Mouse (Mus musculus): Measurements from ENCODE around the gene Kntc1. TPM values are rescaled to one million over a fixed set of nuclear protein-coding genes. Genes with fewer than 3 reads are reported as not detected.

Gene Kntc1
- polyA plus RNA-seq, 1 experiment from 2014 or later, result 0.92 TPM

DNA sequence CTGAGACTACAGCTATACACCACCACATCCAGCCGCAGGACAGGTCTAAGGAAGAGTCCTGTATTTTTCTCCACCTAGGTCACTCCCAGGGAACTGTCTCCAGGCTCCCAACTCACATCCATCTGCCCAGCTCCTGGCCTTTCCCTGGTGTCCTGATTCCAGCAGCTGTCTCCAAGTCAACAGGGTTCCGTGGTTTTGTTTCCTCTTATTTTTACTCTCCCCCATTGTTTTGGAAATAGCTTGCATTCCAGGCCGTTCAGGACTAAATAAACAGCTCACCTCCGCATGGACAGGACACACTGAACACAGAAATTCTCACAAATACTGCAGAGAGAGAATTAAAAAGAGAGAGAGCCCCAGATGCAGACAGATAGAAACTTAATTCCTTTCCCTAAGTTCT lies 87.9 kb downstream of the Kntc1 start:
- Histone ChIP-seq H3K27ac (ENCODE audit: low read length) (no peak overlapping the region), H3K4me1 (ENCODE audit: insufficient read depth, low read depth, low read length) (no peaks in the 10 kb centered on the region), H3K9ac (replicated peaks; ENCODE audit: low read depth) (no peak overlapping the region), H3K4me2 (replicated peaks; ENCODE audit: low read depth, low read length) (no peak overlapping the region), H3K27me3 (replicated peaks; ENCODE audit: insufficient read depth, low read length) (no peaks in the 10 kb centered on the region), H3K4me3 (ENCODE audit: low read depth, low read length) (no peak overlapping the region), H3K36me3 (ENCODE audit: insufficient read depth, low read length) (no peaks in the 10 kb centered on the region), H3K9me3 (ENCODE audit: low read length) (no peaks in the 10 kb centered on the region)
- WGBS, result 34% methylated on average over 4 of the region's 4 CpGs
- TF ChIP-seq CTCF (IDR thresholded peaks at IDR 0.05) (no peak), EP300 (IDR thresholded peaks at IDR 0.05) (no peak)
- DNase-seq (ENCODE audit: low spot score) (no peak), ATAC-seq (no peak)

DNA sequence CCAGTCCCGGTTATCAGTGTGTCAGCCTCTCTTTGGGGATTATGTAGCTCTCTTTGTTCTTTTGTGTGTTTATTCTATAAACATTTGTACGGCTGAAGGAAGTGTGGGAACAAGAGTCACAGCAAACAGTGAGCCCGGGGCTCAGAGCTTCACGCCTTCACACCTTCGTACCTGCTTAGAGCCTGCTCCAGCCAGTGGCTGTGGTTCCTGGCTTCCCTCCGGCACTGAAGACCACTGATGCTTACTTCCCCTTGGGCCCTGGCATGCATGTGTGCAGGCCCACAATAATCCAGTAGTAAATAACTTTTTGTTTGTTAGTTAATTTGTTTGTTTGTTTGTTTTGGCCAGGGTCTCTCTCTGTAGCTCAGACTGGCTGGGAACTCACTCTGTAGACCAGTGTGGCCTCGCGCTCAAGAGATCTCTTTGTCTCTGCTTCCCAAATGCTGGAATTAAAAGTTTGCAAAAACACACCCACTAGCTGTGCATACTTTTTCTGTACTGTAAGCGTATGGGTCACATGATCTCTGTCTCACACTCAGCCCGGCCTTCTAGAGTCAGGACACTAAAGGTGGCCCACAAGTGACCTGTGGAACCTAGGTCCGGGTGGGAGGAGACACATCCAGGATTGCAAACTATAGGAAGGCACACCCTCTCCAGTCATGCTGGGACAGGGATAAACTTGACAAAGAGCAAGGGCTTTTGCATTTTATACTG lies 92.9 kb downstream of the Kntc1 start:
- DNase-seq (ENCODE audit: low spot score) (no peak), ATAC-seq (peak; percentile 16)
- TF ChIP-seq EP300 (IDR thresholded peaks at IDR 0.05), result no peak
- TF ChIP-seq CTCF (IDR thresholded peaks at IDR 0.05), result no peak
- no peaks in the 10 kb centered on the region for H3K27me3 ChIP-seq (replicated peaks; ENCODE audit: insufficient read depth, low read length)
- H3K9me3 ChIP-seq (ENCODE audit: low read length), result no peaks in the 10 kb centered on the region
- no peak overlapping the region for H3K4me3 ChIP-seq (ENCODE audit: low read depth, low read length)
- H3K36me3 ChIP-seq (ENCODE audit: insufficient read depth, low read length), result no peaks in the 10 kb centered on the region
- no peak overlapping the region for H3K27ac ChIP-seq (ENCODE audit: low read length)
- H3K4me2 ChIP-seq (replicated peaks; ENCODE audit: low read depth, low read length), result no peak overlapping the region
- WGBS, result 38% methylated on average over 11 of the region's 11 CpGs
- H3K9ac ChIP-seq (replicated peaks; ENCODE audit: low read depth), result no peak overlapping the region
- H3K4me1 ChIP-seq (ENCODE audit: insufficient read depth, low read depth, low read length), result no peaks in the 10 kb centered on the region

DNA sequence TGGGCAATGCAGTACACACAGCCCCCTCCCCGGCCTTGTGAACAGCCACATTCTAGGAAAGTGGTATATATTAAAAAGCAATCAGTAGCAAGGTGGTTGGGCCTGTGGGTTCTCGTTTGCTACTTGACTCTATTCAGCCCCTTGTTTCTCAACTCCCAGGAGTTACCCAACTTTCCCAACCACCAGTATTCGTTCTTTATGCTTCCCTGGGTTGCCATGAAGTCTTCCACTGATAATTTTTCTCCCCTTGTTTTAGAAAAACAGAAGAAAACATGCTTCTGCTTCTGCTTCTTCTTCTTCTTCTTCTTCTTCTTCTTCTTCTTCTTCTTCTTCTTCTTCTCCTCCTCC lies 93.4 kb downstream of the Kntc1 start:
- no peak overlapping the region for H3K27ac ChIP-seq (ENCODE audit: low read length)
- no peak for ATAC-seq
- WGBS, result 57% methylated on average over 3 of the region's 3 CpGs

DNA sequence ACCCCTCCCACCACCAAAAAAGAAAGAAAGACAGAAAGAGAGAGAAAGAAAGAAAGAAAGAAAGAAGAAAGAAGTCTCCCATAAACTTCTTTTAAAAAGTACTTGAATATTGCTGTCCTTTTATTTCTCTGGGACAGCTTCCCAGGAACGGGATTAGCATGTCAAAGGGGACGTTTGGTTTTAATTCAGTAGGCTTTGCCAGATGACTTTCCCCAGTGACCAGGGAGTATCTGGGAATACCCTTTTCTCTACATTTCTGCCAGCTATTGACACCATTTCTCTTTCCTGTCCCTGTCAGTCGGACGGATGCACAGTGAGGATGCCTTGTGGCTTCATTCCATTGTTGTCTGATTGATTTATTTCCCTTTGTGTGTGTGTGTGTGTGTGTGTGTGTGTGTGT lies 94.3 kb downstream of the Kntc1 start:
- 52% methylated on average over 4 of the region's 4 CpGs for WGBS
- no peak for ATAC-seq

More for the DNA sequence above, 93.4 kb downstream of the Kntc1 start:
- H3K9me3 ChIP-seq (ENCODE audit: low read length), result no peaks in the 10 kb centered on the region
- H3K4me3 ChIP-seq (ENCODE audit: low read depth, low read length), result no peak overlapping the region
- TF ChIP-seq CTCF (IDR thresholded peaks at IDR 0.05), result no peak
- H3K9ac ChIP-seq (replicated peaks; ENCODE audit: low read depth), result no peak overlapping the region
- no peak for DNase-seq (ENCODE audit: low spot score)
- no peak overlapping the region for H3K4me2 ChIP-seq (replicated peaks; ENCODE audit: low read depth, low read length)
- no peaks in the 10 kb centered on the region for H3K36me3 ChIP-seq (ENCODE audit: insufficient read depth, low read length)
- no peaks in the 10 kb centered on the region for H3K27me3 ChIP-seq (replicated peaks; ENCODE audit: insufficient read depth, low read length)
- no peaks in the 10 kb centered on the region for H3K4me1 ChIP-seq (ENCODE audit: insufficient read depth, low read depth, low read length)

DNA sequence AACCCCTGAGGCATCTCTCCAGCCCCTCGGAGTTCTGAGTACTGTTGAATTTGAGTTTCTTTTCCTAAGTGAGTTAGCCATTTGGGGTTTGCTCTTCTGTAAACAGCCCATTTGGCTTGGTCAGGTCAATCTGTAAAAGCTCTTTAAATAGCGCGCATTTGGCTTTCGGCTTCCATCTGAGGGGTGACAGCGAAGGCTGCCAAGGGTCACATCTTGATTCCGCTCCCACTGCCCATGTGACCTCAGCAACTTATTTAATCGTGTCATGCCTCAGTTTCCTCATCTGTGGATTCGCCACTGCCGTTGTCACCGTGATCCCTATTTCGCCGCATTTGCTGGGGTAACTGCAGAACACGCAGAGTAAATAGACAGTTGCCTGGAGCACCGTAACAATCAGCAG lies 94.8 kb downstream of the Kntc1 start:
- TF ChIP-seq CTCF (IDR thresholded peaks at IDR 0.05) (no peak), EP300 (IDR thresholded peaks at IDR 0.05) (no peak)
- Histone ChIP-seq H3K27me3 (replicated peaks; ENCODE audit: insufficient read depth, low read length) (no peaks in the 10 kb centered on the region), H3K9me3 (ENCODE audit: low read length) (no peaks in the 10 kb centered on the region), H3K4me1 (ENCODE audit: insufficient read depth, low read depth, low read length) (no peaks in the 10 kb centered on the region), H3K9ac (replicated peaks; ENCODE audit: low read depth) (no peak overlapping the region), H3K4me3 (ENCODE audit: low read depth, low read length) (no peak overlapping the region), H3K36me3 (ENCODE audit: insufficient read depth, low read length) (no peaks in the 10 kb centered on the region), H3K27ac (ENCODE audit: low read length) (no peak overlapping the region), H3K4me2 (replicated peaks; ENCODE audit: low read depth, low read length) (no peak overlapping the region)
- DNase-seq (ENCODE audit: low spot score), result no peak
- 87% methylated on average over 14 of the region's 14 CpGs for WGBS
- no peak for ATAC-seq

More for the DNA sequence above, 94.3 kb downstream of the Kntc1 start:
- H3K4me3 ChIP-seq (ENCODE audit: low read depth, low read length), result no peak overlapping the region
- no peaks in the 10 kb centered on the region for H3K4me1 ChIP-seq (ENCODE audit: insufficient read depth, low read depth, low read length)
- H3K9ac ChIP-seq (replicated peaks; ENCODE audit: low read depth), result no peak overlapping the region
- H3K27ac ChIP-seq (ENCODE audit: low read length), result no peak overlapping the region
- H3K36me3 ChIP-seq (ENCODE audit: insufficient read depth, low read length), result no peaks in the 10 kb centered on the region
- H3K9me3 ChIP-seq (ENCODE audit: low read length), result no peaks in the 10 kb centered on the region
- H3K4me2 ChIP-seq (replicated peaks; ENCODE audit: low read depth, low read length), result no peak overlapping the region
- no peaks in the 10 kb centered on the region for H3K27me3 ChIP-seq (replicated peaks; ENCODE audit: insufficient read depth, low read length)
- TF ChIP-seq CTCF (IDR thresholded peaks at IDR 0.05), result no peak
- no peak for TF ChIP-seq EP300 (IDR thresholded peaks at IDR 0.05)
- DNase-seq (ENCODE audit: low spot score), result no peak

DNA sequence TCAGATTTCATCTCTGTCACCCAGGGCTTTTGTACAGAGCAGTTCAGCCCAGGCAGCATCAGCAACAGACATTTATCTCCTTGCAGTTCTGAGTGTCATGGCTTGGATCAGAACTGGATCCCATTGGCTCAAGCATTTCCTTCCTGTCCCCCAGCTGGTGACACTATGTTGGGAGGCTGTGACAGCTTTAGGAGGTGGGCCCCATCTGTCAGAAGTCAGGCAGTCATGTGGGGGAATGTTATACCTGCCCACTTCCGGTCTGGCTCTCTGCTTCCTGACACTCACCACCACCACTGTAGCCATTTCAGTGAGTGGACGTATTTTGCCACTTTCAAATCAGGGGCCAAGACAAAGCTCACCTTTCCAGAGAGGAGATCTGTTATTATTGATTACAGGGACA lies 101.9 kb downstream of the Kntc1 start:
- Histone ChIP-seq H3K4me2 (replicated peaks; ENCODE audit: low read depth, low read length) (no peak overlapping the region), H3K4me1 (ENCODE audit: insufficient read depth, low read depth, low read length) (no peaks in the 10 kb centered on the region), H3K4me3 (ENCODE audit: low read depth, low read length) (no peak overlapping the region), H3K9ac (replicated peaks; ENCODE audit: low read depth) (no peak overlapping the region), H3K9me3 (ENCODE audit: low read length) (no peaks in the 10 kb centered on the region), H3K27me3 (replicated peaks; ENCODE audit: insufficient read depth, low read length) (no peaks in the 10 kb centered on the region), H3K27ac (ENCODE audit: low read length) (no peak overlapping the region), H3K36me3 (ENCODE audit: insufficient read depth, low read length) (no peaks in the 10 kb centered on the region)
- DNase-seq (ENCODE audit: low spot score) (no peak), ATAC-seq (no peak)
- TF ChIP-seq CTCF (IDR thresholded peaks at IDR 0.05) (no peak), EP300 (IDR thresholded peaks at IDR 0.05) (no peak)
- 15% methylated on average over 2 of the region's 2 CpGs for WGBS

Data from lung, postnatal 0 days (tissue).